Mouse (Mus musculus) monocyte, adult 2 months (primary cell): ENCODE data around the gene Slc28a1.
"Not testable (repeated sequence)": the region's sequence is repeated elsewhere in the genome, so short reads cannot be mapped to it uniquely, and the experiment has no call there.

Experiments
- DNase-seq, 2 experiments: peaks; one replicate each; pipeline ENCODE4 v3.0.0; 2022; ENCODE audit warnings: low spot score in 2 of 2, low read depth in 1 of 2

The Slc28a1 gene

DNA sequence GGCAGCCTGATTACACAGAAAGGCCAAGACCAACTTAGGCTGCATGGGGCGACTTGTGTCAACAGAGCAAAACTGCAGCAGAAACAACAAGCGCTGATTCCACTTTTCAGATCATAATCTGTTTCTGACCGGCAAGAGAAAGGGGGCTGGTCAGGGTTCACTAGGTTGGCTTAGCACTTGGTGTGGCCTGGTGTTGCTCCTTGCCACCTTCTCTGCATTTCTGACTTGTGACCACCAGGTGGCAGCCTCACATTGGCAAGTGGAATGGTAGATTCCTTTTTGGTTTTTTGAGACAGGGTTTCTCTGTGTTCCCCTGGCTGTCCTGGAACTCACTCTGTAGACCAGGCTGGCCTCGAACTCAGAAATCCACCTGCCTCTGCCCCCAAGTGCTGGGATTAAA lies 47.7 kb downstream of the Slc28a1 start:
- peak; percentile 14 to 66 for DNase-seq

DNA sequence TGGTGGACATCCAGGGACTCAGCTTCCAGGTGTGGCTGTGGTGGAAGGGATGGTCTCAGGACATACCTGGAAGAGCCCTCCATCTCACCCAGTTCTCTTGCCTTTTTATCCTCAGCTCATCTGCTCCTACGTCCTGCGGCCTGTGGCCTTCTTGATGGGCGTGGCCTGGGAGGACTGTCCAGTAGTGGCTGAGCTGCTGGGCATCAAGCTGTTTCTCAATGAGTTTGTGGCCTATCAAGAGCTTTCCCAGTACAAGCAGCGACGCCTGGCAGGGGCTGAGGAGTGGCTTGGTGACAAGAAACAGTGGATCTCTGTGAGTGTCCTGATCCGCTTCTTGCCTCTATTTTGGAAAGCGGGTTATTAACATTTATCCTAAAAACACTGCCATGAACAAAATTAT lies 49.8 kb downstream of the Slc28a1 start:
- DNase-seq, result no peak

DNA sequence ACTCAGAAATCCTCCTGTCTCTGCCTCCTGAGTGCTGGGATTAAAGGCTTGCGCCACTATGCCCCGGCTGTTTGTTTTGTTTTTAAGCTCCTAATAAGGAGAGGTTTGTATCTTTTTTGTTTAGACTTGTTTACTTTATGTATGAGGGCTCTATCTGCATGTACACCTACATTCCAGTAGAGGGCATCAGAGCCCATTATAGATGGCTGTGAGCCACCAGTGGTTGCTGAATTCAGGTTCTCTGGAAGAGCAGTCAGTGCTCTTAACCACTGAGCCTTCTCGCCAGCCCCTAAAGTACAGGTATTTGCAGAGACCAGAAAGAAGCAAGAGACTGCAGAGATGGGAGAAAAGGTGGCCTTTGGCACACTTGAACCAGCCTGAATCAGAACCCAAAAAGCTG lies 52.5 kb downstream of the Slc28a1 start:
- no peak for DNase-seq

DNA sequence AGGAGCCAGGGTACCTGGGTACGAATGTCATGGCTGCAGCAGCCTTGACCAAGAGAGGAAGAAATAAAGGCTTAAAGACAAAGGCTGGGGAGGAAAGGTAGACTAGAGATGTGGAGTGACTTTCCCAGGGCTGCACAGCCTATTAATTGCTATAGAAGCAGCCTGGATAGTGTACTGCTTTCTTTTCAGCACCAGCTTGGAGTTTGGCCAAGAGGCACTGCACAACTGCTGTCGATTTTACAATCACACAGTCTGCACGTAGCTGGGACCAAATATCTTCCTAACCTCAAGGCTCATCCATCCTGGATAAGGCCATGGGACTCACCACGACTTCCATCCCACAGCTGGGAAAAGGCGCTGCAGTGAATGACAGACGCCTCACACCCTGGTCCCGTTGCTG lies 54.8 kb downstream of the Slc28a1 start:
- no peak for DNase-seq

DNA sequence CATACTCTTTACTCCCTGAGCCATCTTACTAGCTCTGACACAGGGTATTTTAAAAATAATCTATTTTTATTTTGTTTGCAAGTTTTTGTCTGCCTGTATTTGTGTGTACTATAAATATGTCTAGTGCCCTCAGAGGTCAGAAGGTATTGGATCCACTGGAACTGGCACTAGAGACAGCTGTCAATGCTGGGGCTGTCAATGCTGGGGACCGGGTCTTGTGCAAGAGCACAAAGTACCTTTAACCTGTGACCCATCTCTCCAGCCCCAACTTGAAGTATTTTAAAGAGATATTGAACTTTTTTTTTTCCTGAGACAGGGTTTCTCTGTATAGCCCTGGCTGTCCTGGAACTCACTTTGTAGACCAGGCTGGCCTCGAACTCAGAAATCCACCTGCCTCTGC lies 59.3 kb downstream of the Slc28a1 start:
- no peak for DNase-seq

DNA sequence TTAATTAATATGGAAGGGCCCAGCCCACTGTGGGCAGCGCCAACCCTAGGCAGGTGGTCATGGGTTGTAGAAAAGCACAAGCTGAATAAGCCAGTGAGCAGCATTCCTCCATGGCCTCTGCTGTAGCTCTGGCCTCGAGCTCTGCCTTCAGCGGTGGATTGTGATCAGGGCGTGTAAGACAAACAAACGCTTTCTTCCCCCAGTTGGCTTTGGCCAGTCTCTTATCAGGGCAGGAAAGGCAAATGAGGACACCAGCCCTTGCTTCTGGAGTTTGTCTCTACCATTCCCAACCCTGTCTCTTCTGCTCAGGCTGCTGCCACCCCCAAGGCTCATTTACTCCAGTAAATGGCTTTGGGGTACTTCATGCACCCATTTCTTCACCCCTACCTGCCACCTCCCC lies 60.1 kb downstream of the Slc28a1 start:
- DNase-seq, result no peak

DNA sequence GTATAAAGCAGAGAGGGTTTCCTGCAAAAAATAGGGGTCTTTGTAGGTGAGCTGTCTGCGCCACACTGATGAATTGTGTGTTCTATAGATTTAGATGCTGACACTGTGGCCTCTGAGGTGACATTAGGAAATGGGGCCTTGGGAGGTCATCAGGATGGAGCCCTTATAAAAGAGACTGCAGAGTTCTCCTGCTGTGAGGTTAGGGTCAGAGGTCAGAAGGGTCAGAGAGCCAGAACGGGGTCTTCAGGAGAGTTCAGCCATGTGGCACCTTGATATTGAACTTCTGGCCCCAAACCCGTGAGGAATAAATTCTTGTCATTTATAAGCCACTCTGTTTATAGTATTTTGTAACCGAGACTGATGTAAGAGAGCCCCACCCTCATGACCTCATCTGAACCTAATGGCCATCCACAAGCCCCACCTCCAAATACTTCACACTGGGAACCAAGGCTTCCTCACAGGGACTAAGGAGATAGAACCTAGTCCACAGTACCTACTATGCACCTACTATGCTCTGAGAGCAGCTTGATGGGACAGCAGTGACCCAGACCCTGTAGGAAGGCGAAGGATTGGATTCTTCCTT lies 61.7 kb downstream of the Slc28a1 start:
- DNase-seq, result peak in 1 of 2 experiments; percentile 32

DNA sequence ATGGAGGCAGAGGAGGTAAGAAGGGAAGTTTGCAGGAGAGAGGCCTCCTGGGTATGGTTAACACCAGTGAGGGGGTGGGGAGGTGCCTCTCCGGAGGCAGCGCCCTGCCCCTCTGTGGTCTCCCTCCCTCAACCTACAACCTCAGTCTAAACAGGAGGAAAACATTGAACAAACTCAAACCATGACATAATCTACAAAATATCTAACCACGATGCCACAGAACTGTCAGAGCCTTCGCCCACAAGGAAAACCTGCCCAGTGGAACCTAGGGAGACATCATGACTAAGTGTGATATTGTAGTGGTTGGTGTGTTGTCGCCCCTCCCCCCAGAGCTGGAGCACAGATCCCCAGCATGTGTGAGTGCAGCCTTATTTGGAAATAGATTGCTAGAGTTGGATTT lies 64.9 kb downstream of the Slc28a1 start:
- no peak for DNase-seq

DNA sequence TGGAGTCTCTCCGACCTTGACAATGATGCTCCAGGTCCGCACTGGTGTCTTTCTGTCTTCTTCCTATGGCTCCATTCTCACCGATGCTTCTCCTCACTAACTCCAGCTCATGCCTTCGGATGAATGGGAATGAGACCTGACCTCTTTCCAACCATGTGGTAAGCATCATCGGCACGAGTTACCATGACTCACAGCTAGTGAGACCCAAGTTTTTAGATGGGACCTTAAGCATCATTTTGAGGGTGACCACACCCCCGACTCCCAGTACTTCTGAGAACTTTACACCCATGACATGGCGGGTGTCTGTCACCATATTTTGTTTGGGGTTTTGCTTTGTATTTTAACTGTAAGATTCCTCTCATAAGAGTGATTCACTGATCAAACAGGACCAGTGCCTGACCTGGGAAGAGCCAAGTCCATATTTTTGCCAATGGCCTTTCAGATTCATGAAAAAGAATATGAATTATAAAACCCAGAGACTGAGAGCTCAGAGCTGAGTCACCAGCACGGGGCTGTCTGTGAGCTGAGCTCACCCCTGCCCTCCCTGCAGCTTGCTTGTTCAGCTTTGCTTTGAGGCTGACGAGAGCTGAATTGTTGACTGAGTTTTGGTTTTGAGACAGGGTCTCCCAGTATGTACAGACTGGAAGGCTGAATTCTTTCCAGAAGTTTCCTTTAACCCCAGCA lies 68.0 kb downstream of the Slc28a1 start:
- no peak for DNase-seq

DNA sequence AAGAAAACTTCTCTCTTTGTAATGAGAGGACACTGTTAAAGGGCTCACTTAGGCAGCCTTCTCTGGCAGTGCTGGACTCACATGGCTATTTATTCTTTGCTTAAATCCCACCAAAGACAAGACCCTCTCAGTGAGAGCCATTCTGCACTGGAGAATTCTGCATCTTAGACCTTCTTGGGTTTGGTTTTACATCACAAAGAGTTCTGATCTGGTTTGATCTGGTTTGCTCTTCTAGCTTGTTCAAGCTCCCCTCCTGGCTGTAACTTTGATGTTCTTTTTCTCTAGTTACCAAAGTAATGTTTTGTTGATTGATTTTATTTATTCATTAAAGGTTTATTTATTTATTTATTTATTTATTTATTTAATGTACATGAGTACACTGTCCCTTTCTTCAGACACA lies 68.6 kb downstream of the Slc28a1 start:
- no peak for DNase-seq

DNA sequence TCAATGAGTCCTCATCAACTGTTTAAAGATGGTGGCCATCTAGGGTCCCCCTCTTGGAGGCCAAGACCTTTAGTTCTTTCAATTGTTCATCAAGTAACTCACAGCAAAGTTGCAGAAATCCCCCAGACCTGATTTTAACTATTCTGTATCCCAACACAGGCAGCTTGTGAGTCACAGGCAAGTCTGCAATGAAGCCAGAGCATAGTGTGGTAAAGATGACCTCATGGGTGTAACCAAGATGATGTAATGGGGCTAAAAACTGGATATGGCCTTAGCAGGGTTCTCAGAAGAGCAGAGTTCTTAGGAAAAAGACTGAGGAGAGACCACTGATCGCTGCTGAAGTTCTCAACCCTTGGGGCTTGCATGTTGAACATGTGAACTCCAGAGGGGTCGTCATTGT lies 69.5 kb downstream of the Slc28a1 start:
- DNase-seq, result no peak

DNA sequence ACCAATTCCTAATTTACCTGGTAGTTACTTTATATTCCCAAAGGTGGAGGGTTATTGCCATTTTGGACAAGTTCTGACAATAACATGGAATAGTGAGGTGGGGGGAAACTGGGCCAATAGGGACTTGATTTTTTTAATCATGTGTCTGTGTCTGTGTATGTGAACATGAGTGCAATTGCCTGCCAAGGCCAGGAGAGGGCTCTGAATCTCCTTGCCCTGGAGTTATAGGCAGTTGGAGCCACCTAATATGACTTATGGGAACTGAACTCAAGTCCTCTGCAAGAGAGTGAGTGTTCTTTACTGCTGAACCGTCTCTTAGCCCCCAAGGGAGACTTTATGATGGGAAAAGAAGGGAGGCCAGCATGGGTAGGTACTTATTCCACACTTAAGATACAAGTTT lies 70.1 kb downstream of the Slc28a1 start:
- no peak for DNase-seq

DNA sequence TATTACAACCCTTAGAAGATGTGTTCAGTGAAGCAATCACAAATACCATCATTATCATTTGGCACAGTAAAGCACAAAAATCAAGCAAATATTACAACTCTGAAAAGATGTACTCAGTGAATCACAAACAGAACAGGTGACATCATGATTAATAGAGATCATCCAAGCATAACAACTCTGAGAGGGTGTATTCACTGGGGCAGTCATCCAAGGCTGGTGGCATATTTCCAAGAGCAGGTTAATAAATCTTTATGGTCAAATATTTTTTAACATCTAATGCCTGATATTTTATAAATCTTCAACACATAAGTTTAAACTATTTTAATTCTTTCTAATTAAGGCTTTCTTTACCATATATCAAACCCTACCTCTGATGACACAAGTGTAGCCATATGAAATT lies 71.4 kb downstream of the Slc28a1 start:
- not testable (repeated sequence) for DNase-seq

DNA sequence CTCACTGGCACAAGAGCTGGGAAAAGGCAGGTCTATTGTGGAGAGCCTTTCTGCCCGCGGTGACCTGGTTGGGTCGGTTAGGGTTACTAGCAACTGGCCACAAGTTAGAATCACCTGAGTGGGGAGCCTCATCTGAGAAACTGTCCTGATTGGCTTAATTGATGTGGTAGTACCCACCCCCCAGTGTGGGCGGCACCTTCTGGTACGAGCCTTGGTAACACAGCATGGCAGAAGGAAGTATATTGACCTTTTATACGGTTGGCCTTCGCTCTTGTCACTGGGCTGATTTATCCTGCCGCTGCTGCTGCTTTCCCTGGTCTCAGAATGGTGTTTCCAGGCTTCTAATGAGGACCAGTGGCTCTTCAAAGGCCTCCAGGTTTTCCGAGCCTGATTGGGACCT lies 74.6 kb downstream of the Slc28a1 start:
- no peak for DNase-seq

DNA sequence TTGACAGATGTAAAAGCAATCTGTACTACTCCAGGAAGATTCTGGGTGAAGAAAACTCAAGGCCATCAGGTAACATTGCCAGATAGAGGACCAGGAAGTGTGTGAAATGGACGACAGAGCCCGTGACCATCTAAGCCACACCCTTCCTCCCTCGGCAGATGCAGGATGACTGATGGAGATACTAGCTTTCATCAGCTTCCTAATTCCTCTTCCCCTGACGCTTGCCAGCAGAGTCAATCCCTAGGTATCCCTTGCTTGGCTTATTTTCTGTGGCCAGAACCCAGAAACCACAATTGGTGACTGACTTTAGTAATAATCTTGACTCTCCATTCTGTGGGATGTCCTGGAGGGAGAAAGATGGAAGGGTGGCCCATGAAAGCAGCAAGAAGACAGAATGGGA lies 80.9 kb downstream of the Slc28a1 start:
- DNase-seq, result no peak

DNA sequence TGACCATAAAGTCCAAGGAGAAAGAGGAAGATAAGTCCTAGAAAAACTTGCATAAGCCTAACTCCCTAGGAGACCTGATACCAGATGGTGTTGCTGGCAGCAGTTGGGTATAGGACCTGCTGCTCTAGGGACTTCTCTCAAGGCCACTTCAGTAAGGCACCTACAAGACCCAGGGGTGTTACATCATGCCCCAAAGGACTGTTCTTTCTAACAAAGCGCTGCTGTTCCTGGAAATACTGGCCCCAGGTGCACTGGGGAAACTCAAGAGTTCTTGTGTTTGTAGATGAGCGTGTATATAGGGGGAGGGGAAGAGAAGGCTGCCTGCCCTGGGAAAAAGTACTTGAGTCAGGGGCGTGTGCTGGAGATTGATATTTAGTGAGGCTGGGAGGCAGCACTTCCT lies 82.2 kb downstream of the Slc28a1 start:
- no peak for DNase-seq

DNA sequence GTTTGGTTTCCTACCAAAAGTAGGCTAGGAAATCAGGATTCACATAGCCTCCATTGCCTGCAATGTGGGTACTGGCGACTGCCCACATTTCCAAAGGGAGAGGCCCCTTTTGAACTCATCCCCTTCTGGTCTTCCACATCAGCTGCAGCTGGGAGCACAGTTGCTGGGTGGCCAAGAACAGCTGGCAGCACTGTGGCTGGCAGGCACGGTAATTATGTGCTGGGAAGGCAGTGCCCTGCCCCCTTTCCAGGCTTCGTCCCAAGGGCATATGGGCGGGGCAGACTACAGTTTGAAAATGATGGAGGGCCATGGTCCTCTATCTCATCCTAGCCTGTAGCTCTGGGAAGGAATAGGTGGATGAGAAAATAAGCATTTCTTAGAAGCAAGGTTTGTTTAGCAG lies 83.9 kb downstream of the Slc28a1 start:
- DNase-seq, result no peak

DNA sequence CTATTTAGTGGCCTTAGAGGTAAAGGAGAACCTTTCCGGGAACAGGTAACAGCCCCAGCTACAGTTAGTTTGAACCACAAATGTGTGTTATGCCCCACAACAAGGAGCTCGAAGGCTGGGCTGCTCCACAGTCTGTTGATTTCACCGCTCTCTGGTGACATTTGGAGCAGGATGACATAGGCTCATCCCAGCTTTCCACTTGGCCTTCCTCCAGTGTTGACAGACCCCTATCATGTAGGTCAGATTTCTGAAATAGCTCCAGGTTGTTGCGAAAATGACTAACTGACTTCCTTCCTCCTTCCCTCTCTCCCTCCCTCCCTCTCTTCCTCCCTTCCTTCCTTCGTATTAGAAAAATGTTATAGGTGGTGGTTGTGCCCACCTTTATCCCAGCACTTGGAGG lies 84.5 kb downstream of the Slc28a1 start:
- DNase-seq, result no peak

DNA sequence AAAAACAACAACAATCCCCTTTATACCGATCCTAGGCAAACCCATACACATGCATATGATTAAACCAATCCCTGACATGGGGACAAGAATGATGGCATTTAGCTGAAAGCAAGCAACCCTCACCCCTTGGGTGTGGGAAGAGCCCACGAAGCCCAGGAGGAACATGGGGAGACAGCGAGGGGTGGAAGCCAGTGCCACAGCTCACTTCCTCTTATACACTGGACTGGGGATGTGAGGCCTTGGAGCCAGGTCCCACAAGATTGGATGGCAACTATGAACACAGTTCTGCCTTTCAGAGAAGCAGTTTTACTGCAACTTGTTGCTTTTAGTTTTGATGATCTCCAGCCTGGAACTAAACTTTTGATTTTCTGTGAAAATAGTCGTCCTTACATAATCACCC lies 85.2 kb downstream of the Slc28a1 start:
- DNase-seq, result peak in 1 of 2 experiments; percentile 25

DNA sequence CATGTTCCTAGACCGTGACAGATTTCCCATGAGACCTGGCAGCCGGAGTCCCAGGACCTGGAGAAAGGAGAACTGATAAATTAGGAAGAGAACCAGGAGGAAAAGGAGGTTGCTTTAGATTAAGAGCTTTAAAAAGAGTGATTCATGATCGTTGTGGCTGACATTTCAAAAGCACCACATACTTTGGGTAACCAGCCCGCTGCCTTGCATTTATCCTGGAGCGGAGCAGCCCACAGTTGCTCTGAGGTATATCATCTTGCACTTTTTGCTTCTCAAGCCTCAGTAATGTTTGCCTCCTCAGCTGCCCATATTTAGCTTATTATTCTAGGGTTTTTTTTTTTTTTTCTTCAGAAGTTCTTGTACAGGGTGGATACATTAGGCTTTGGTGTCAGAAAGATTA lies 87.8 kb downstream of the Slc28a1 start:
- no peak for DNase-seq

DNA sequence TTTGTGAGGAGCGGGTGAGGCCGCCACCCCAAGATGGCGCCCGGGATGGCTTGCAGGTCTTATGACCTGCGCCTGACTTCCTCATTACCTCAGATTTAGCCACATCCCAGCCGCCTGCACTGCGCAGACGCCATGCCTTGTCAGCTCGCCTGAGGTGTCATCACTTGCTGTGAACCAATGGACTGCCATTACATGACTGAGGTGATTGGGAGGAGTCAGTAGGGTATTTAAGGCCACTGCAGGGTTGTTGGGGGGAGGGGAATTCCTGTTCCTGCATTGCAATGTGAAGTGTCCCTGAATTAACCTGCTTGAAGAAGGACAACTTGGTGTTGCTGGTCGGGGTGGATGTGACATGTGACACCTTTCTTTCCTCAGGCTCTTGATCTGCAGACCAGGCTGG lies 89.0 kb downstream of the Slc28a1 start:
- not testable (repeated sequence) for DNase-seq

DNA sequence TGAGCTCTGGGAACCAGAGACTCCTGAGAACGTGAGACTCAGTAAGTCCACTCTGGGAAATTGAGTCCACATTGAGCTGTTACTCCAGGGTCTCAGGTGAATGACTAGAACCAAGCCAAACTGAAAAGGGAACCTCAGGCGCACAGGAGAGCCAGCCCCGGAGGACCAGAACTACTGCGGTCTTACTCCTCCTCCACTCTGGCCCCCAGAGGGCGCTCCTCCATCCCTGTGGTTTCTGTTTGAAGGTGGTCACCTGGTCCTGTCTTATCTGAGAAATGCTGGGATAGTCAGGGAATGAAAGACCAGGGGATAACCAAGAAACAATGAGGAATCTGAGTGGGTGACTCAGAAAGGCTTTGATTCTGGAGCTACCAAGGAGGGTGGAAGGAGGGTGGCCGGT lies 94.3 kb downstream of the Slc28a1 start:
- DNase-seq, result peak in 1 of 2 experiments; percentile 26

DNA sequence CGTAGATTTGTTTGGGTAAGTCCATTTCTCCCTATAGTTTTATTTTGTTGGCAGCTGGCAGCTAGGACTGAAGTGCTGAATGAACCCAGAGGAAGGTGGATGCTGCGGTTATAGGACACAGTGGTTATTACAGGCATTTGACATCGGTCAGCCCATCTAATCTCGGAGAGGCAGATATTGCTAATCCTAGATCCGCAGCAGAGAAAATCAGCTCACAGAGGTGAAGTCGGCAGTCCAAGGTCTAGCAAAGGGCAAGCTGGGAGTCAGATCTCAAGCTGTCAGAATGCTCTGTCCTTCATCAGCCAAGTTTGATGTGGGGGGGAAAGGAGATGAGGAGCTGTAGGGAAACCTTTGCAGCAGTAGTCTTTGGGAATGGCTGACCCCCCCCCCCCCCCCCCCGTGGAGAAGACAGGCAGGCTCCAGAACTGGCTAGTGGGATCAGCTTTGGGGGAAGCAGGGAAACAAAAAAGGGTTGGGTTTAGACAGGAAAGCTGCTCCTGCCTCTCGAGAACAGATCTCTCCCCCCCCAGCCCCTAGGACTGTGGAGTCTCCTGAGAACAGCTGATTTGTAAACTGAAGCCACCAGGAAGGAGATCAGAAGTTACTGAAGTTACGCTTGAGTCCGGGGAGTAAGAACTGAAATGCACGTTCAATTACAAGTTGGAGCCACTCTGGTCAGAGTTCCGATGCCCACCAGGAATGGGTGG lies 95.5 kb downstream of the Slc28a1 start:
- DNase-seq, result no peak
